In the genomic region with DNA sequence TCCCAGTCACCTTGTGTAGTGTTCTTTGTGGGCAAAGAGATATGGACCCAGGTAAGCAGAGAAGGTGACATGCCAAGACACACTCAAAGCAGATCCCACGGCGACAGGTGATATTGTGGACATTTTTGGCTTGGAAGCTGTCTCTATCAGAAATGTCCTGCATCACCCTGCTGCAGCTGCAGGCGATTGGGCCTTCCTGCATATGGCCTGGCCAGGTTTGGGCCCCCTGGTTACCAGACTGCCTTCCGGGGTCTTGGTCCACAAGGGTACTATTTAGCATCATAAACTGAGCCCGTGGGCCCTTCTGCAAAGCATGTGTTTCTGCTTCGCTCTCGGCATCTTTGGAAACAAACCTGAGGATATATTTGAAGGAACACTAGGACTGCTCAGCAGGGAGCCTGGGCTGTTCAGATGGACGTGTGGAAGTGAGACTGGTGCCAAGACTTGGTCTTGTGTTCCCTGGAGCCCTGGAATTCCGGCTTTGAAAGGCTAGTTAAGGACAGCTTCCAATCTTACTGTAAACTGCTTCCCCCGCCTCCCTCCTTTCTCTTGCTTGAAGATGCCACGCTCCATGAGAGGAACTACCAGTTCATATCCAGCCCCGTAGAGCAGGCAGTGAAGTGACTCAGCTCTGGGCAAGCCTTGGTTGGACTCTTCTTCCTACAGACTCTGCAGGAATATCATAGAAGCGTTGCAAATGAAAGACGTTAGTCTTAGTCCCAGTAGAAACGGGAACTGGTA, we compare ENCODE assay signal across 9 mouse cellular contexts. TPM values are rescaled to one million over a fixed set of nuclear protein-coding genes. Genes with fewer than 3 reads are reported as not detected.
A peak's percentile ranks its signal among the peaks of the same experiment; 100 is the strongest.
DNase-seq lines count a peak whose midpoint lies in the region; ATAC-seq and TF ChIP-seq lines count a peak whose summit lies in the region.
"Had no signal": no experiment of that assay in that cellular context is flagged by ENCODE, and none has a peak within 500 bp of the region (broad histone marks: within the 10 kb centered on the region; RNA-seq: fewer than 3 reads in every experiment).

No protein-coding gene starts in this region.

- no peak for TF ChIP-seq CTCF in lung, adult 2 months (IDR thresholded peaks at IDR 0.05; ENCODE audit: insufficient read depth, low read length)

- peak; percentile 26 for DNase-seq in hindbrain, embryonic 11.5 days (ENCODE audit: low spot score)
- DNase-seq in hindbrain, embryonic 10.5 days (ENCODE audit: low spot score) = no peak
- peak; percentile 63 for DNase-seq in lung, postnatal 10 days
- no peak for DNase-seq in lung, adult 2 months

- H3K27me3 ChIP-seq in hindbrain, embryonic 11.5 days (ENCODE audit: control insufficient read depth, insufficient read depth, low read length) = peaks cover 29% of the 10 kb centered on the region
- H3K27me3 ChIP-seq in hindbrain, embryonic 10.5 days (ENCODE audit: insufficient read depth, poor library complexity, severe bottlenecking) = peaks cover 58% of the 10 kb centered on the region
- peaks cover 48% of the 10 kb centered on the region for H3K27me3 ChIP-seq in embryonic facial prominence, embryonic 13.5 days
- H3K27me3 ChIP-seq in neural tube, embryonic 15.5 days (replicated peaks) = peaks cover 49% of the 10 kb centered on the region

- no peak overlapping the region for H3K9ac ChIP-seq in hindbrain, embryonic 11.5 days (ENCODE audit: low read depth, low read length)
- H3K9ac ChIP-seq in embryonic facial prominence, embryonic 13.5 days = peak overlapping the region; percentile 17; the same call in 1 of the 2 replicates
- no peak overlapping the region for H3K9ac ChIP-seq in neural tube, embryonic 15.5 days (replicated peaks)
- H3K9ac ChIP-seq: midbrain, embryonic 15.5 days had no signal

- TF ChIP-seq POLR2A in lung, adult 2 months (IDR thresholded peaks at IDR 0.05; ENCODE audit: borderline replicate concordance, extremely low read depth, low read depth, low read length) = no peak

- no peaks in the 10 kb centered on the region for H3K36me3 ChIP-seq in hindbrain, embryonic 11.5 days (ENCODE audit: control insufficient read depth, insufficient read depth, low read length)
- H3K36me3 ChIP-seq in hindbrain, embryonic 10.5 days = no peaks in the 10 kb centered on the region
- peaks cover 30% of the 10 kb centered on the region for H3K36me3 ChIP-seq in embryonic facial prominence, embryonic 13.5 days
- H3K36me3 ChIP-seq in macrophage (ENCODE audit: inconsistent target) = peaks cover 45% of the 10 kb centered on the region
- H3K36me3 ChIP-seq in neural tube, embryonic 15.5 days = no peaks in the 10 kb centered on the region
- H3K36me3 ChIP-seq: midbrain, embryonic 15.5 days had no signal

- peaks cover 92% of the 10 kb centered on the region for H3K79me2 ChIP-seq in macrophage (ENCODE audit: inconsistent target)

- 71% methylated on average over 15 of the region's 15 CpGs for WGBS in hindbrain, embryonic 11.5 days
- WGBS in hindbrain, embryonic 10.5 days = 77% methylated on average over 15 of the region's 15 CpGs
- 53% methylated on average over 15 of the region's 15 CpGs for WGBS in lung, adult 2 months
- 42% methylated on average over 15 of the region's 15 CpGs for WGBS in embryonic facial prominence, embryonic 13.5 days
- WGBS in macrophage (ENCODE audit: missing documents) = 71% methylated on average over 15 of the region's 15 CpGs
- 69% methylated on average over 15 of the region's 15 CpGs for WGBS in neural tube, embryonic 15.5 days

- no peak overlapping the region for H3K4me2 ChIP-seq in hindbrain, embryonic 11.5 days (replicated peaks; ENCODE audit: low read depth, low read length)
- peak overlapping the region; percentile 78 for H3K4me2 ChIP-seq in embryonic facial prominence, embryonic 13.5 days
- no peak overlapping the region for H3K4me2 ChIP-seq in neural tube, embryonic 15.5 days
- H3K4me2 ChIP-seq: midbrain, embryonic 15.5 days had no signal

- no peak overlapping the region for H3K27ac ChIP-seq in hindbrain, embryonic 11.5 days (ENCODE audit: low read depth, low read length)
- H3K27ac ChIP-seq in hindbrain, embryonic 10.5 days = no peak overlapping the region
- peak overlapping the region; percentile 83 for H3K27ac ChIP-seq in embryonic facial prominence, embryonic 13.5 days
- peak overlapping the region; percentile 96 for H3K27ac ChIP-seq in macrophage
- H3K27ac ChIP-seq in neural tube, embryonic 15.5 days (replicated peaks) = no peak overlapping the region
- H3K27ac ChIP-seq: midbrain, embryonic 15.5 days had no signal

- ATAC-seq in hindbrain, embryonic 11.5 days (ENCODE audit: low FRiP score) = no peak
- no peak for ATAC-seq in embryonic facial prominence, embryonic 13.5 days (ENCODE audit: insufficient number of reproducible peaks, insufficient read depth, low FRiP score, low TSS enrichment, low read depth)
- no peak for ATAC-seq in neural tube, embryonic 15.5 days (ENCODE audit: low FRiP score)
- ATAC-seq in granulocyte monocyte progenitor cell, adult 5-6 weeks (replicated peaks; ENCODE audit: poor library complexity, severe bottlenecking) = no peak

- no peaks in the 10 kb centered on the region for H3K9me3 ChIP-seq in hindbrain, embryonic 11.5 days (ENCODE audit: control insufficient read depth, low read length)
- H3K9me3 ChIP-seq in hindbrain, embryonic 10.5 days = no peaks in the 10 kb centered on the region
- H3K9me3 ChIP-seq in embryonic facial prominence, embryonic 13.5 days = no peaks in the 10 kb centered on the region
- H3K9me3 ChIP-seq in neural tube, embryonic 15.5 days (replicated peaks) = no peaks in the 10 kb centered on the region
- H3K9me3 ChIP-seq: midbrain, embryonic 15.5 days had no signal

- peaks cover 6% of the 10 kb centered on the region for H3K4me1 ChIP-seq in hindbrain, embryonic 11.5 days (replicated peaks; ENCODE audit: control insufficient read depth, insufficient read depth, low read length)
- peaks cover 66% of the 10 kb centered on the region for H3K4me1 ChIP-seq in hindbrain, embryonic 10.5 days (replicated peaks)
- peaks cover 18% of the 10 kb centered on the region for H3K4me1 ChIP-seq in lung, adult 2 months (ENCODE audit: control insufficient read depth, insufficient read depth, low read length)
- peaks cover 73% of the 10 kb centered on the region for H3K4me1 ChIP-seq in embryonic facial prominence, embryonic 13.5 days
- H3K4me1 ChIP-seq in neural tube, embryonic 15.5 days = peaks cover 57% of the 10 kb centered on the region

- no peak overlapping the region for H3K4me3 ChIP-seq in hindbrain, embryonic 11.5 days (ENCODE audit: low read depth, low read length)
- no peak overlapping the region for H3K4me3 ChIP-seq in hindbrain, embryonic 10.5 days
- H3K4me3 ChIP-seq in lung, adult 2 months (replicated peaks; ENCODE audit: extremely low read depth, low read depth, low read length) = no peak overlapping the region
- H3K4me3 ChIP-seq in embryonic facial prominence, embryonic 13.5 days = peak overlapping the region; percentile 63; the same call in 1 of the 2 replicates
- peak overlapping the region; percentile 100 for H3K4me3 ChIP-seq in macrophage (ENCODE audit: inconsistent target)
- no peak overlapping the region for H3K4me3 ChIP-seq in neural tube, embryonic 15.5 days (replicated peaks)
- H3K4me3 ChIP-seq: midbrain, embryonic 15.5 days had no signal

RNA-seq across cellular contexts. Expression of a gene that starts 6.1 kb away (rescaled TPM):
- polyA plus RNA-seq in hindbrain, embryonic 11.5 days (2014; fragmentation: Nextera tagmentation; extraction: Ambion mirVana) = 58.0 and 64.2 TPM in 2 replicates
- 28.6 and 43.7 TPM in 2 replicates for polyA plus RNA-seq in hindbrain, embryonic 10.5 days (2016; fragmentation: Nextera tagmentation; extraction: Ambion mirVana)
- polyA plus RNA-seq in lung, adult 2 months (2012; rRNA removed) = 384 and 556 TPM in 2 replicates
- polyA plus RNA-seq in embryonic facial prominence, embryonic 13.5 days (2015; fragmentation: Nextera tagmentation; extraction: Ambion mirVana) = 127 and 138 TPM in 2 replicates
- total RNA-seq in macrophage (2018; cell fraction: chromatin; rRNA removed) = 100 to 1,000 TPM in 14 of 26 experiments, 10 to 100 TPM in 12; 22.6 to 353 (median 103) TPM
- total RNA-seq in macrophage (2018; cell fraction: cytosol; rRNA removed) = 100 to 1,000 TPM; 151 to 861 (median 432) TPM
- 100 to 1,000 TPM; 123 to 812 (median 316) TPM for total RNA-seq in macrophage (2018; cell fraction: nucleus; rRNA removed)
- polyA plus RNA-seq in macrophage (2018) = 533 to 609 TPM (median 558 TPM) in 3 replicates
- 43.7 and 54.5 TPM in 2 replicates for polyA plus RNA-seq in neural tube, embryonic 15.5 days (2015; fragmentation: Nextera tagmentation; extraction: Ambion mirVana)
- not detected in 2 replicates for total RNA-seq in granulocyte monocyte progenitor cell, adult 5-6 weeks (2014; fragmentation: Nextera tagmentation)
- not detected in 2 replicates for total RNA-seq in granulocyte monocyte progenitor cell, adult 5-6 weeks (2017)

Comparison
In these comparisons a context has a peak if more than half of its experiments do, and no peak if none do; other contexts are left out.
1. DNase-seq: peak in hindbrain, embryonic 11.5 days (single experiment) and lung, postnatal 10 days (single experiment); none in hindbrain, embryonic 10.5 days (single experiment) and lung, adult 2 months (single experiment).
2. H3K27ac ChIP-seq: peak in embryonic facial prominence, embryonic 13.5 days (single experiment) and macrophage (single experiment); none in hindbrain, embryonic 11.5 days (single experiment), hindbrain, embryonic 10.5 days (single experiment) and neural tube, embryonic 15.5 days (single experiment).
3. H3K4me3 ChIP-seq: peak in embryonic facial prominence, embryonic 13.5 days (single experiment) and macrophage (single experiment); none in hindbrain, embryonic 11.5 days (single experiment), hindbrain, embryonic 10.5 days (single experiment), lung, adult 2 months (single experiment) and neural tube, embryonic 15.5 days (single experiment).